Mouse (Mus musculus) lung, adult 2 months (tissue): ENCODE data around the gene Aplnr.

ENCODE experiments used
- CTCF ChIP-seq: fragments of 200-500 bp; IDR thresholded peaks from 2 replicates; pipeline ENCODE4 v1.5.1; 2011; ENCODE audit warnings: mild to moderate bottlenecking, low read length, control low read depth; ENCODE audit not compliant: insufficient read depth
- POLR2A ChIP-seq: fragments of 200-500 bp; IDR thresholded peaks from 2 replicates; pipeline ENCODE4 v1.6.1; 2011; ENCODE audit warnings: low read depth, mild to moderate bottlenecking, control low read depth, low read length, borderline replicate concordance; ENCODE audit errors: extremely low read depth

DNA sequence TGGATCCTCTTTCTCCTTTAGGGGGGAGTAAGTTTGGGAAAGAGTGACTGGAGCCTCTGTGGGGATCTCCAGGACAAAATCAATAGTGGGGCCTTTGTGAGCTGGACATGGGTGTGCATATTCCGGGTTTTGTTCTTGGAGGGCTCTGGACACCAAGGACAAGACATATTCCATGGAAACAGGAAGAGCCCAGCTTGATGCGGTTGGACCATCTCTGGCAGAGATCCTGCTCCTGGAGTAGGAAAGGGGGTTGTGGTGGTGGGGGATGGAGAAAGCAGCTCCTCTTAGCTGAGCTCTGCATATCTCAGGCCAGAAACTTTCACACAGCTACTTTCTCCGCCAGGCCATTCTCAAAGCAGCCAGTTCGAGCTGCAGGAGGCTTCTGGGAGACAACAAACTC is 3.4 kb downstream of the Aplnr start:
- TF ChIP-seq CTCF: no peak
- TF ChIP-seq POLR2A: 0 out of 2 replicates have a peak, but pooled peaks have one; percentile 4
